In genomic region chr1:132157016-132157781, GRCm38 (mm10) we compare ENCODE assay signal across 9 mouse cellular contexts. TPM values are rescaled to one million over a fixed set of nuclear protein-coding genes. Genes with fewer than 3 reads are reported as not detected.
A peak's percentile ranks its signal among the peaks of the same experiment; 100 is the strongest.
DNase-seq lines count a peak whose midpoint lies in the region; ATAC-seq and TF ChIP-seq lines count a peak whose summit lies in the region.
"Had no signal": no experiment of that assay in that cellular context is flagged by ENCODE, and none has a peak within 500 bp of the region (broad histone marks: within the 10 kb centered on the region; RNA-seq: fewer than 3 reads in every experiment).

No protein-coding gene starts in this region.

- no peaks in the 10 kb centered on the region for H3K9me3 ChIP-seq in G1E (replicated peaks)
- no peaks in the 10 kb centered on the region for H3K9me3 ChIP-seq in forebrain, embryonic 16.5 days (ENCODE audit: control insufficient read depth, low read length)
- H3K9me3 ChIP-seq in hindbrain, embryonic 11.5 days (ENCODE audit: control insufficient read depth, low read length) = no peaks in the 10 kb centered on the region
- H3K9me3 ChIP-seq: liver, embryonic 15.5 days had no signal

- H3K4me1 ChIP-seq in G1E (ENCODE audit: insufficient read depth, low read depth, low read length) = peaks cover 9% of the 10 kb centered on the region
- peaks cover 33% of the 10 kb centered on the region for H3K4me1 ChIP-seq in forebrain, embryonic 16.5 days (replicated peaks; ENCODE audit: control insufficient read depth, insufficient read depth, low read length)
- peaks cover 9% of the 10 kb centered on the region for H3K4me1 ChIP-seq in hindbrain, embryonic 11.5 days (replicated peaks; ENCODE audit: control insufficient read depth, insufficient read depth, low read length)
- H3K4me1 ChIP-seq: liver, embryonic 15.5 days had no signal

- H3K9ac ChIP-seq in forebrain, embryonic 16.5 days (replicated peaks; ENCODE audit: low read depth, low read length) = peak overlapping the region; percentile 49; the same call in 1 of the 2 replicates
- peak overlapping the region; percentile 28; the same call in 1 of the 2 replicates for H3K9ac ChIP-seq in hindbrain, embryonic 11.5 days (ENCODE audit: low read depth, low read length)
- H3K9ac ChIP-seq: liver, embryonic 15.5 days had no signal

- peak; percentile 99 for TF ChIP-seq CTCF in G1E (IDR thresholded peaks at IDR 0.05; ENCODE audit: low read depth, low read length)

- ATAC-seq in G1E (ENCODE audit: extremely low read depth, insufficient number of reproducible peaks, low FRiP score, poor library complexity, severe bottlenecking) = no peak; the same call in 1 of the 2 replicates
- ATAC-seq in forebrain, embryonic 16.5 days = peak; percentile 61
- ATAC-seq in hindbrain, embryonic 11.5 days (ENCODE audit: low FRiP score) = peak; percentile 75; the same call in 1 of the 2 replicates

- peak; percentile 56 for DNase-seq in G1E (ENCODE audit: low spot score)
- DNase-seq in cerebellum, adult 11-12 months = peak; percentile 90
- DNase-seq in hindbrain, embryonic 11.5 days (ENCODE audit: low spot score) = peak; percentile 93
- DNase-seq in layer of hippocampus, adult 9-11 months = peak; percentile 66
- DNase-seq in lung, postnatal 25 days (ENCODE audit: low spot score) = peak; percentile 80
- DNase-seq in retina, postnatal 1 day = peak; percentile 89
- DNase-seq in thymus, postnatal 4 days = peak; percentile 93

- no peak overlapping the region for H3K27ac ChIP-seq in forebrain, embryonic 16.5 days (ENCODE audit: low read length)
- H3K27ac ChIP-seq in hindbrain, embryonic 11.5 days (ENCODE audit: low read depth, low read length) = no peak overlapping the region
- H3K27ac ChIP-seq: liver, embryonic 15.5 days had no signal

- peak overlapping the region; percentile 38 for H3K4me2 ChIP-seq in forebrain, embryonic 16.5 days (ENCODE audit: low read length)
- H3K4me2 ChIP-seq in hindbrain, embryonic 11.5 days (replicated peaks; ENCODE audit: low read depth, low read length) = peak overlapping the region; percentile 8; the same call in 1 of the 2 replicates
- H3K4me2 ChIP-seq: liver, embryonic 15.5 days had no signal

- no peaks in the 10 kb centered on the region for H3K36me3 ChIP-seq in G1E (replicated peaks)
- no peaks in the 10 kb centered on the region for H3K36me3 ChIP-seq in forebrain, embryonic 16.5 days (ENCODE audit: control insufficient read depth, insufficient read depth)
- H3K36me3 ChIP-seq in hindbrain, embryonic 11.5 days (ENCODE audit: control insufficient read depth, insufficient read depth, low read length) = no peaks in the 10 kb centered on the region
- H3K36me3 ChIP-seq: liver, embryonic 15.5 days had no signal

- no peak overlapping the region for H3K4me3 ChIP-seq in G1E (ENCODE audit: low read depth, low read length)
- H3K4me3 ChIP-seq in forebrain, embryonic 16.5 days (replicated peaks; ENCODE audit: low read length) = peak overlapping the region; percentile 18; the same call in 1 of the 2 replicates
- H3K4me3 ChIP-seq in hindbrain, embryonic 11.5 days (ENCODE audit: low read depth, low read length) = no peak overlapping the region
- H3K4me3 ChIP-seq: liver, embryonic 15.5 days had no signal

- H3K27me3 ChIP-seq in G1E (ENCODE audit: insufficient read depth, low read length) = peaks cover 41% of the 10 kb centered on the region
- H3K27me3 ChIP-seq in forebrain, embryonic 16.5 days (replicated peaks; ENCODE audit: control insufficient read depth, insufficient read depth, low read length) = no peaks in the 10 kb centered on the region
- peaks cover 10% of the 10 kb centered on the region; the same call in 1 of the 2 replicates for H3K27me3 ChIP-seq in hindbrain, embryonic 11.5 days (ENCODE audit: control insufficient read depth, insufficient read depth, low read length)

- 20% methylated on average over 14 of the region's 14 CpGs for WGBS in forebrain, embryonic 16.5 days
- 24% methylated on average over 14 of the region's 14 CpGs for WGBS in hindbrain, embryonic 11.5 days

RNA-seq across cellular contexts. Expression of gene Cdk18, which starts 17.7 kb away (rescaled TPM):
- total RNA-seq in G1E (2014; fragmentation: Nextera tagmentation) = not detected in 2 replicates
- total RNA-seq in G1E (2017) = 0.06 and 0.33 TPM in 2 replicates
- 0.02 TPM in 1 of 2 replicates, not detected in the other for polyA plus RNA-seq in G1E (2012)
- 0.48 and 1.9 TPM in 2 replicates for polyA plus RNA-seq in forebrain, embryonic 16.5 days (2015; fragmentation: Nextera tagmentation; extraction: Ambion mirVana)
- 0.82 and 1.1 TPM in 2 replicates for polyA plus RNA-seq in hindbrain, embryonic 11.5 days (2014; fragmentation: Nextera tagmentation; extraction: Ambion mirVana)

RNA-seq across cellular contexts. Expression of gene Lemd1, which starts 34.0 kb away (rescaled TPM):
- total RNA-seq in G1E (2014; fragmentation: Nextera tagmentation) (not detected in 2 replicates), G1E (2017) (0.17 and 0.44 TPM in 2 replicates)
- polyA plus RNA-seq in G1E (2012) = not detected in 2 replicates
- polyA plus RNA-seq in forebrain, embryonic 16.5 days (2015; fragmentation: Nextera tagmentation; extraction: Ambion mirVana) = 14.9 and 18.4 TPM in 2 replicates
- polyA plus RNA-seq in hindbrain, embryonic 11.5 days (2014; fragmentation: Nextera tagmentation; extraction: Ambion mirVana) = 8.9 and 11.3 TPM in 2 replicates
- polyA plus RNA-seq: liver, embryonic 15.5 days had no signal

RNA-seq across cellular contexts. Expression of gene AC124108.1, which starts 34.1 kb away (rescaled TPM):
- total RNA-seq in G1E (2014; fragmentation: Nextera tagmentation) (not detected in 2 replicates), G1E (2017) (under 0.01 and 0.05 TPM in 2 replicates)
- polyA plus RNA-seq in G1E (2012) = not detected in 2 replicates
- 2.5 and 3.3 TPM in 2 replicates for polyA plus RNA-seq in forebrain, embryonic 16.5 days (2015; fragmentation: Nextera tagmentation; extraction: Ambion mirVana)
- polyA plus RNA-seq in hindbrain, embryonic 11.5 days (2014; fragmentation: Nextera tagmentation; extraction: Ambion mirVana) = 2.9 and 4.8 TPM in 2 replicates
- polyA plus RNA-seq: liver, embryonic 15.5 days had no signal
